Mouse (Mus musculus) lung, postnatal 10 days (tissue): Measurements from ENCODE around the gene Nubp2.

Experiments
- DNase-seq: peaks from one replicate; pipeline ENCODE4 v3.0.0; 2021

Gene Nubp2

GRCm38 (mm10) chr17:24858967-24859366 is 27.2 kb downstream of the Nubp2 start:
- no peak for DNase-seq

GRCm38 (mm10) chr17:24857831-24858470 is 28.2 kb downstream of the Nubp2 start:
- no peak for DNase-seq

- no peak for DNase-seq
These were observed 29.6 kb downstream of the Nubp2 start for GRCm38 (mm10) chr17:24856589-24856988.

- no peak for DNase-seq
These were observed 30.2 kb downstream of the Nubp2 start for GRCm38 (mm10) chr17:24855838-24856464.

- no peak for DNase-seq
These were observed 34.6 kb downstream of the Nubp2 start for GRCm38 (mm10) chr17:24851381-24852125.

GRCm38 (mm10) chr17:24850773-24851127 is 35.4 kb downstream of the Nubp2 start:
- DNase-seq = no peak

- peak; percentile 99 for DNase-seq
These were observed 35.9 kb downstream of the Nubp2 start, which contains the start of gene Fahd1 for GRCm38 (mm10) chr17:24850065-24850772. Gene Fahd1, minus strand, starts transcription at chr17:24850364.

GRCm38 (mm10) chr17:24849733-24850064 is 36.5 kb downstream of the Nubp2 start:
- no peak for DNase-seq

- no peak for DNase-seq
These were observed 37.5 kb downstream of the Nubp2 start for GRCm38 (mm10) chr17:24848600-24849031.

GRCm38 (mm10) chr17:24847386-24847785 is 38.8 kb downstream of the Nubp2 start:
- no peak for DNase-seq

GRCm38 (mm10) chr17:24844525-24844924 is 41.6 kb downstream of the Nubp2 start:
- DNase-seq = no peak

GRCm38 (mm10) chr17:24842631-24843030 is 43.5 kb downstream of the Nubp2 start:
- no peak for DNase-seq

GRCm38 (mm10) chr17:24841133-24841532 is 45.0 kb downstream of the Nubp2 start:
- peak; percentile 38 for DNase-seq

- no peak for DNase-seq
These were observed 45.8 kb downstream of the Nubp2 start for GRCm38 (mm10) chr17:24840341-24840740.

GRCm38 (mm10) chr17:24839842-24840241 is 46.3 kb downstream of the Nubp2 start, which contains the start of gene Hagh:
Gene Hagh, plus strand, starts transcription at chr17:24840143.
- no peak for DNase-seq
